Mouse (Mus musculus) myocyte (in vitro differentiated cells): Measurements from ENCODE around the gene Fcgr4.

ENCODE experiments used
- CEBPB ChIP-seq: IDR thresholded peaks from 2 replicates; pipeline ENCODE4 v1.6.1; 2011; ENCODE audit warnings: mild to moderate bottlenecking, moderate library complexity; ENCODE audit not compliant: poor library complexity, insufficient read depth, severe bottlenecking
- E2F4 ChIP-seq: IDR thresholded peaks from one replicate; pipeline ENCODE4 v1.6.1; 2011; ENCODE audit warnings: mild to moderate bottlenecking, control low read depth, moderate library complexity; ENCODE audit not compliant: insufficient read depth
- MAX ChIP-seq: IDR thresholded peaks from one replicate; pipeline ENCODE4 v1.6.1; 2011; ENCODE audit warnings: low read depth, mild to moderate bottlenecking, control low read depth
- MYOG ChIP-seq, 3 experiments: IDR thresholded peaks; one replicate each; pipeline ENCODE4 v1.6.1; 2011; ENCODE audit warnings: control low read depth in 2 of 3, low read depth in 2 of 3, mild to moderate bottlenecking in 2 of 3; ENCODE audit not compliant: insufficient read length in 2 of 3, control insufficient read depth in 1 of 3, insufficient read depth in 1 of 3
- POLR2A ChIP-seq: IDR thresholded peaks from one replicate; pipeline ENCODE4 v1.6.1; 2011; ENCODE audit warnings: low read depth, mild to moderate bottlenecking, control low read depth, moderate library complexity; ENCODE audit not compliant: insufficient read length
- POLR2AphosphoS2 ChIP-seq: IDR thresholded peaks from one replicate; pipeline ENCODE4 v1.6.1; 2011; ENCODE audit warnings: low read depth, control low read depth; ENCODE audit not compliant: insufficient read length
- SRF ChIP-seq: IDR thresholded peaks from one replicate; pipeline ENCODE4 v1.6.1; 2011; ENCODE audit warnings: low read depth; ENCODE audit not compliant: control insufficient read depth, insufficient read length
- TCF12 ChIP-seq: IDR thresholded peaks from one replicate; pipeline ENCODE4 v1.6.1; 2011; ENCODE audit warnings: mild to moderate bottlenecking, control low read depth; ENCODE audit not compliant: poor library complexity, insufficient read depth, severe bottlenecking
- TCF3 ChIP-seq: IDR thresholded peaks from one replicate; pipeline ENCODE4 v1.6.1; 2011; ENCODE audit warnings: low read depth, control low read depth; ENCODE audit not compliant: insufficient read length
- USF1 ChIP-seq: IDR thresholded peaks from one replicate; pipeline ENCODE4 v1.6.1; 2011; ENCODE audit warnings: low read depth, mild to moderate bottlenecking, control low read depth, moderate library complexity

GRCm38 (mm10) chr1:171005586-171005985, 13.1 kb upstream of the Fcgr4 start:
- no peak for TF ChIP-seq POLR2A
- no peak for TF ChIP-seq MYOG (IDR thresholded peaks at IDR 0.05; ENCODE audit: control insufficient read depth in 1 of 3, insufficient read depth in 1 of 3, insufficient read length in 2 of 3, low read depth in 2 of 3)
- no peak for TF ChIP-seq POLR2AphosphoS2
- no peak for TF ChIP-seq USF1
- TF ChIP-seq MAX: no peak
- no peak for TF ChIP-seq E2F4
- no peak for TF ChIP-seq SRF
- TF ChIP-seq TCF12: no peak
- no peak for TF ChIP-seq CEBPB
- TF ChIP-seq TCF3: no peak
